Mouse (Mus musculus) thymus, adult 18-20 months (tissue): Measurements from ENCODE around the gene Usp49.

ENCODE experiments used
- DNase-seq, 2 experiments: peaks; one replicate each; pipeline ENCODE4 v3.0.0; 2022; ENCODE audit warnings: mixed read lengths in 2 of 2

Gene Usp49

DNA sequence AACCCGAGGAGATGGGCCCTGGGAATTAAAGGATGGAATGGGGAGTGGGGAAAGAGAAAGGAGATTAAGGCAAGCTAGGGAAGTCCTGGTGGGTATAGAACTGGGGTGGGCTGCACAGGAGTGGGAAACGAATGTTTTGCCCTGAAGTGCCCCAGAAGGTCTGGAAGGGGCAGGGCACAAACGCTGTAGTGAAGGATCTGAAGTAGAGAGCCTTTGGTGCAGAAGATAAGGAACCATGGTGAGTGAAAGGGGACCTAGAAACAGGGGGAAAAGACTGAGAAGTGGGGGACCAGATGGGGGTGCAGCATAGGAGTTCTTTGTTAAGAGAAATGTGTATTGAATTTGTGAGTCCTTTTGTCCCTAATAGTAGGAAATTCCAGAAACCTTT, at the start of gene Usp49:
Usp49 (plus strand) TSS at position 13 of the 388 bp plus-strand sequence.
- DNase-seq = no peak

DNA sequence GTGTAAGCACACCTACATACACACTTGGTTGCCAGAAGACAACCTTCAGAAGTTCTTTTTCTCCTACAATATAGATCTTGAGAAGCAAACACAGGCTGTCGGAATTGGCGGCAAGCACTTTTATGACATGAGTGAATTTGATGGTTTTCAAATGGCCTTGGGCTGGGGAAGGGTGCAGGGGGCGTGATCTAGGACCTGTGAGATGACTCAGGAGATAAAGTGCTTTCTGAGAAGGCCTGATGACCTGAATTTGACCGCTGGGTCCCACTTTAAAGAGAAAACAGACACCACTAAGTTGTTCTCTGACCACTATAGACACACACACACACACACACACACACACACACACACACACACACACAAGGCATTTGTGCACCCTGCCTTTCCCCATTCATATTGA, 49.5 kb upstream of the Usp49 start:
- DNase-seq = no peak

DNA sequence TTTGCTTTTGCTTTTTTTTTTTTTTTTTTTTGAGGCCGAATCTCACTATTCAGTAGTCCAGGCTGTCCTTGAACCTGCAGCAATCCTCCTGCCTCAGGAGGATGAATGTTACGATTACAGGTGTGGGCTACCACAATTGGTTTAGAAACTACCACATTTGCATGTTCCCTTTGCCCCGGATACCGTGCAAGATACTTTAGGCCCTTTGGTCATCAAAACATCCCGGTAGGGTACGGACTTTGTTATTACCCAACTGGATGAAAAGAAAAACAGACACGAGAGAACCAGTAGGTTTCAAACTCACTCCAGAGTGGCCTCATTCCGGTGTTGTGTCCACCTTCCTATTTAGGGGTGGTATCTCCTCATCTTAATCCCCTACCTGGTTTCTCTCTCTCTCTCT, 42.0 kb upstream of the Usp49 start:
- DNase-seq = no peak

DNA sequence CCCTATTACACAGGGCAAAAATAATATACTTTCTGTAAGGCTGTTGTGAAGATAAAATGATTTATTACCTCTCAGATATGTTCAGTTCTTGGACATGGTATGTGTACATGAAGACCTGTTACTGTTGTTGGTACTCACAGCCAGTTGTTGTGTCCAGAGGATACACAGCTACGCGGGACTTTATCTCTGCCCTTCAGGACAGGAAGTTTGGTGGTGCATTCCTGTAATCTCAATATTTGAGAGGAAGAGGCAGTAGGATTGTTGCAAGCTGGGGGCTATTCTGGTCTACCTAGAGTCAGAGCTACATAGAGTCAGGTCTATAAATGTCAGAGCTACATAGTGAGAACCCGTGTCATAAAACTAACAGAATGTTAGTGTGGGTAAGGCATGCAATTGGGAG, 39.4 kb upstream of the Usp49 start:
- DNase-seq = no peak

DNA sequence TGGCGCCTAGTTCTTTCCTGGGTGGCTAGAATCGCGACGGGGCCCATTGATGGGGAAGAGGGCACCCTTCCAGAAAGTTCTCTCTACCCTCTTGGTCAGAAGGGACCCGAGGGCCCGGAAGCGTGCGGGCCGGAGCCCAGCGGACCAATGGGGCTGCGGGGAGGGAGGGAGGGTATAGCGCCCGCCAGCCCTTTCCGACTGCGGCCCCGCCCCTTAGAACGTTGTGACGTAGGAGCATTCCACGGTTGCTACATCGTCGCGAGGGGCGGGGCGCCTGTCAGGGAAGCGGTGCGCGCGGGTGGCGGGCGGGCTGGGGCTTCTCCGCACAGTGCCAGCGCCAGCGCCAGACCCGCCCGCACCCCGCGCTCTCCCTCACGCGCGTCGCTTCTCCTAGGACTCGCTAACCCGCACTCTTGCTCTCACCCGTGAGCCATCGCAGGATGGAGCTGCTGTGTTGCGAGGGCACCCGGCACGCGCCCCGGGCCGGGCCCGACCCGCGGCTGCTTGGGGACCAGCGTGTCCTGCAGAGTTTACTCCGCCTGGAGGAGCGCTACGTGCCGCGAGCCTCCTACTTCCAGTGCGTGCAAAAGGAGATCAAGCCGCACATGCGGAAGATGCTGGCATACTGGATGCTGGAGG, 37.2 kb upstream of the Usp49 start:
- peak; percentile 87 to 89 for DNase-seq

DNA sequence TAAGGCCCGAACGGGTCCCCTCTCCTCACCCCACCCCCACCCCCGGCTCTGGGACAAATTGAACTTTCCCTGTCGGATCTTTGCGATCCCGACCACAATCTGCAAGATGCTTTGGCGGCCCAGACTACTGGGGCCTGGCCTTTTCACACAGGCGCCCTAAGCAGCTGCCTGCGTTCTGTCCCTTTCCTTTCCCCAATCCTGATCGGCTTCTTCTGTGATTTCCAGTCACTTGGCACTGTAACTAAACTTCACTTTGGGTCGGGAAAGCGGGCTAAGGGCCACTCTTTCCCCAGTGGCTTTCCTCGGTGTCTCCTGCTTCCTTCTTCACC, 36.7 kb upstream of the Usp49 start:
- no peak for DNase-seq

DNA sequence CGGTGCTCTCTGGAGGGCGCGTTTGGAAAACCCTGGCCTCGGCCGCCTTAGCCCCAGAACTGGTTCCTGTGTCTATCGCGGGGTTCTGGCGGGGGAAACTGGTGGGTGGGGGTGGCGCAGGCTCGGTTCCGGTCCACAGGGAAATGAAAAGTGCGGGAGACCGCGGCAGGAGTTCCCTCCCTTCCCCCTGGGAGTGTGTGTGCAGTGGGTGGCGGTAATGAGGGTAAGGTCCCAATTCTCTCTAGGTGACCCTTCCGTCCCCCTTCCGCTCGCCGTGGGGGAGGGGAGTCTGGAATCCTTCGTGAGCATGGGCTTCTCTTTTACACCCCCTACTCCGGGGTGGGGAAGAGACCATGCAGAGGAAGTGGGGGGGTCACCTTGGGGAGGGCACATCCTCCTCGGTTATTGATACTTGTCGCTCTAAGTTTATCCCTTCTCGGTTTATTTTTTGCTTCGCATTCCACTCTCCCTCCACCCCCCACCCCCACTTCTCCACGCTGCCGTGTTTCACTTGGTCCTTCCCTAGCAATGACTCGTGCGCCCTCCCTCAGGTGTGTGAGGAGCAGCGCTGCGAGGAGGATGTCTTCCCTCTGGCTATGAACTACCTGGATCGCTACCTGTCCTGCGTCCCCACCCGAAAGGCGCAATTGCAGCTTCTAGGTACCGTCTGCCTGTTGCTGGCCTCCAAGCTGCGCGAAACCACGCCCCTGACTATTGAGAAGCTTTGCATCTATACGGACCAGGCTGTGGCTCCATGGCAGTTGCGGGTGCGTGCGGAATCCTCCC, 36.1 kb upstream of the Usp49 start:
- DNase-seq = peak; percentile 61 to 80

DNA sequence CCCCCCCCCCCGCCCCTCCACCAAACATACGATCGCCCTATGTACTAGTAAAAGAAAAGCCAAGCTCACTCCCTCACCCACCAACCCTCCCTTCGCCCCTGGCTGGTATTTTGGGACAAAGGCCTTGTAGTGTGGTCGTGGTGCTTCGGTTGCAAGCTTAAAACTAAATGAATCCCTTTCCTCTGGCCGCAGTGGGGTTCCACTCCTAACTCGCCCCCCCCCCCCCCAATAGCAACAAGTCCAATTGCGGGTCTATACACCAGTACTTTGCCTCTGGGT, 35.6 kb upstream of the Usp49 start:
- no peak for DNase-seq

DNA sequence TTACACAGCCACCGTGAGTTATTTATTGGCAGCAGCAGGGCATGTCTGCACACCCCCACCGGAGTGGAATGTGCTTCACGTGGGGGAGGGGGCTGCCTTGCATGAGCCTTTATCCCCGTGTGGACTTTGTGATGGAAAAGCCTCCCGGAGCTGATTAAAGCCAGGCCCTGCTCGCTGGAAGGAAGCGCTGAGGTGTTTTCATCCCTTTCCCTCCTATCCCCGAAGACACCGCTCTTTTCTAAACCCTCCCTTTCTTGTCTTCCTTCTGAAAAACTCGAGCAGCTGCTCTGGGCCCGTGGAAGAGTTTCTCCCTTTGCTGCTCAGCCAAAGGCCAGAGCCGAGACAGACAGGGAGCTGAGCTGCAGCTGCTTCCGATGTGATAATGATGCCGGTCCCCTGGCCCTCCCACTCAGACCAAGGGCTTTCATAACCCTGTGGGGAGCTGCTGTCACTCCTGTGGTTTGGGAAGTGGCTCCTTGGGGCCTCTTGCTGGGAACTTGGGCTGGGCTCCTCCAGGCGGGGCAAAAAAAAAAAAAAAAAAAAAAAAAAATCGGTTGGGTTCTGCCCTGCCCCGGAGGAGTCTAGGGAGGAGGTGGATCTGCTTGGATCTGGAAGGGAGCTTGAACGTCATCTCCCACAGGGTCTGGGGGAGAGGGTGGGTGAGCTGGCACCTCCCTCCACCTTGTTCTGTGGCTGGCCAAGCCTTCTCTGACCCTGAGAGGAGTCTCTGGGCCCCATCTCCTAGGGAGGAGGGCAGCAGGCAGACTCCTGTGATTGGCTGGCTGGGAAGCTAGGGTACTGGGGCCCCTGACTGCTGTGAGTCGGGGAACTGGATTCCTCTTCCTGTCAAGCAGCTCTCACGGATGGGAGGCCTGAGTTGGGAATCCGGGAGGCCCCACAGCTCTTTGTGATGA, 35.0 kb upstream of the Usp49 start:
- peak; percentile 69 to 76 for DNase-seq

DNA sequence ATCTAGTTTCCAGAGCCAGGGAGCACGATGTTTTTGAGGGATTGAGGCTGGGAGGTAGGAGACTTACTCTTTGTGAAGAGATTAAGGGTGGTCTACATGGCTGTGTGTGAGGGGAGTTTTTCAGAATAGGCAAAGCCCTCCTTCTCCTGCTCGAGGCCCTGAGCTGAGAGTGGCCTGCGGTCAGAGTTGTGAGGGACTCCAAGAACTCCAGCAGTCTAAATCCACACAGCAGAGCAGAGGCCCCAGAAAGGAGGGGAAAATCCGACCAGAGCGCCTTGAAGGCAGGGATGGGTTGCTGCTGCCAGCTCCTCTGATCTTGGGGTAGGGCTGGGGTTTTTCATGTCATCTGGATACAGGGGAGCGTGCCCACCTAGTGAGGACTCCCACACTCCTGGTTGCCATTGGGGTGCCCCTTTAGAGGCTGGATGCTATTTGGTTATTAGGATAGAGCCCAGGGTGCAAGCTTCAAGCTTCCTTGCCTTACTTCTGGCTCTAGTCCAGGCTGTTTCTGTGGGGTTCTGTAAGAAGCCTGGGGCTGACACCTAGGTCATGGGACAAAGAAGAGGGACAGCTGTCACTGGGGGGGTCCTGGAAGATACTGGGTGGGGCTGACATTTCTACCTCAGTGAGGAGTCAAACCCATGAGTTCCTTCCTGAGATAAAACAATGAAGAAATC, 34.2 kb upstream of the Usp49 start:
- DNase-seq = peak in 1 of 2 experiments; percentile 34

DNA sequence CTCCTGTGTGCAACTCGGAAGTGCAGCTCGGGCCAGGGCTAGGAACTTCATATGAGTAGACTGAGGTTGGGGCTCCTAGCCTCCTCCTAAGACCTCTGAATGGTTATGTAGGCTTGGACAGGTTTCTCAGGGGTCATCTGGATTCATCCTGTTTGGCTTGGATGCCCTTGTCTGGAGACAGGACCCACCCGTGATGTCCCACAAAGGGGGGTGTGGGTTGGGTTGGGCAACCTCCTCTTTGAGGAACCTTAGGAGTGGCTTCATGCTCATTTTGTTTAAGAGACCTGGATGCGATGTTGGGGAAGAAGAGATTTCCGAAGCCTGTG, 33.7 kb upstream of the Usp49 start:
- no peak for DNase-seq

DNA sequence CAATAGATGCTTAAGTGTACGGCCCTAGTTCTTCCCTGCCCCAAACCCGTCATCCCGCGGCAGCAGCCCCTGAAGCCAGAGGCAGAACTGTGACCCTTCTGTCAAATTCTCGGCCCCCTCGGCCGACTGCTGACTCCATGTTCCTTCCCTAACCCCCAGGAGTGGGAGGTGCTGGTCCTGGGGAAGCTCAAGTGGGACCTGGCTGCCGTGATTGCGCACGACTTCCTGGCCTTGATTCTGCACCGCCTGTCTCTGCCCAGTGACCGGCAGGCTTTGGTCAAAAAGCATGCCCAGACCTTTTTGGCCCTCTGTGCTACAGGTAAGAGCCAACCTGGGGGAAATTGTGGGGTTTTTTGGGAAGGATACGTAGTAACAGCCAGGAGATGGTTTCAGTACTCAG, 33.2 kb upstream of the Usp49 start:
- DNase-seq = peak in 1 of 2 experiments; percentile 37

DNA sequence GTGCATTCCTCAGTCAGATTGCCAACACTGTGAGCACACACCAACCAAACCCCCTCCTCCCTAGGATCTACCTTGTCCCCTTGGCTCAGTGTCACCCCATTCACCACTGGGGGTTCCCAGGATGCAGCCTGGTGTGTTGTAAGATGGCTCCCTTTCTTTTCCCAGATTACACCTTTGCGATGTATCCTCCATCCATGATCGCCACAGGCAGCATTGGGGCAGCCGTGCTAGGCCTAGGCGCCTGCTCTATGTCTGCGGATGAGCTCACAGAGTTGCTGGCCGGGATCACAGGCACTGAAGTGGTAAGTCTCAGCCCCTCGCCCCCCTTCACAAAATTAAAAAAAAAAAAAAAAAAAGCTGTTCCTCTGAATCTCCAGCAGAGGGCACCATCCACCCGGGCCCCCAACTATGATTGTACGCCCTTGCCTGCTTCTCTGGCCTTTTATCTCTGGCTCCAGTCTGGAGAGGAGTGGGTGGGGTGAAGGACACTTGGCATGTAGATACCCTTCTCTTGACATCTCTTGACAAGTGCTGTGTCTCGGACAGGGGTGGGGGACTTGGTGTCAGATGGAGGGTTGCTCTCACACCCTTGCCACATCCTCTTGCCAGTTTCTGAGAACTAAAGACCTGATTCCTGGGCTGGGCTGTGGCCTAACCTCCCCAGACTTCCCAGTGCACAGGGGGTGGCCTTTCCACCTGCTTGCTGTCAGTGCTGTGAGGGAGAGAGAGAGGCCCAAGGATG, 32.5 kb upstream of the Usp49 start:
- peak; percentile 35 to 65 for DNase-seq

DNA sequence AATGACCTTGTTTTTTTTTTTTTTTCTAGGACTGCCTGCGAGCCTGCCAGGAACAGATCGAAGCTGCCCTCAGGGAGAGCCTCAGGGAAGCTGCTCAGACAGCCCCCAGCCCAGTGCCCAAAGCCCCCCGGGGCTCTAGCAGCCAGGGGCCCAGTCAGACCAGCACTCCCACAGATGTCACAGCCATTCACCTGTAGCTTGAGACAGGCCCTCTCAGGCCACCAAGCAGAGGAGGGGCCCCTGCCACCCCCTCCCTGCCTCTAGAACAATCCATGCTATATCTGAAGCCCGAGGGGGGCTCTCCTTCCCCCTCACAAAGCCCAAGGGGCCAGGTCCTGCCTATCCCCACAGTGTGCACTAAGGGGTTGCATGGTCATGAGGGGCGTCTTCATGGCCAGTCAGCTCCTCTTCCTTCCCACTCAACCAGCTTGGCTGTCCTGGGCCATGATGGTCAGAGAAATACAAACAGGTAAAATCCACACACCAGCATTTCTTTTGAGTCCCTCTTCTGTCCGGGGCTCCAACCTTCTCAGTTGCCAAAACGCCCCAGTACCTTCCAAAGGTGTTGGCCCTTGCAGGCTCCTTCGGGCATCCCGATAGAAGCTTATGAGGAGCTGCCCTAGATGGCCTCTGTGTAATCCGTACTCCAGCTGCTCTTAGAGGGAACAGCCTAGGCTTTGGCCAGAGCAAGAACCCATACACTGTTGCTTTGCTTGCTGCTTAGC, 31.7 kb upstream of the Usp49 start:
- DNase-seq = peak in 1 of 2 experiments; percentile 39

DNA sequence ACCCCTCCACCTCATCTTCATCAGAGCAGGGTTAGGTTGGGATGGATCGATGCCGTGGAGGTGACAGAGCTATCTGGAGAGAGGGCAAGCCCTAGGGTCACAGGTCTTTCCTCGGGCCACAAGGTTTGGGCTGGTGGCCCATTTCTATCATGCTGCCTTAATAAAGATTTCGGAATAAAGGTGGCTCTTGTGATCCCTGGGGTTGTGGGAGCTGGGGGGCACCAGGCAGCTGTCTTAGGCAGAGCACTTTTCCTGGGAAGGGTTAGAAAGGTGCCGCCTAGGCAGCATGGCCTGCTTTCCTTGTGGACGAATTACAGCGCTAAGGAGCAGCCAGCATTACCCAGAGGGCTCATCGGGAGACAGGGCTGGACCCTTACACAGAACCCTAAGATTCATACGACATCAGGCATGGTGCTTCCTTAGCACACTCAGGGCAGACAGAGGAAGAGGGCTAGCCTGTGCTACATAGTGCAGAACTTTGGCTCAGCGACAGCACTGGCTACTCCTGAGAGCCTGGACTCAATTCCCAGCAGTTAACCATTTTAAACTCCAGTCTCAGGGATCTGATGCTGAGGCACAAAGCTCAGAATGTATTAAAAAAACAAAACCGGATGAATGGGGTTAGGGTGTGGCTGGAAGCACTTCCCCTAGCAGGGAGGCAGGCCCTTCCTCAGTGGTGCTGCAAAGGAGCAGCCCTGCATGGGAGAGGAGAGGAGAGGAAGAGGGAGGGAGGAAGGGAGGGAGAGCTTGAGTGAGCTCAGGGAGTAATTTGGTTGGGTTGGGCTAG, 30.8 kb upstream of the Usp49 start:
- peak; percentile 35 to 51 for DNase-seq

DNA sequence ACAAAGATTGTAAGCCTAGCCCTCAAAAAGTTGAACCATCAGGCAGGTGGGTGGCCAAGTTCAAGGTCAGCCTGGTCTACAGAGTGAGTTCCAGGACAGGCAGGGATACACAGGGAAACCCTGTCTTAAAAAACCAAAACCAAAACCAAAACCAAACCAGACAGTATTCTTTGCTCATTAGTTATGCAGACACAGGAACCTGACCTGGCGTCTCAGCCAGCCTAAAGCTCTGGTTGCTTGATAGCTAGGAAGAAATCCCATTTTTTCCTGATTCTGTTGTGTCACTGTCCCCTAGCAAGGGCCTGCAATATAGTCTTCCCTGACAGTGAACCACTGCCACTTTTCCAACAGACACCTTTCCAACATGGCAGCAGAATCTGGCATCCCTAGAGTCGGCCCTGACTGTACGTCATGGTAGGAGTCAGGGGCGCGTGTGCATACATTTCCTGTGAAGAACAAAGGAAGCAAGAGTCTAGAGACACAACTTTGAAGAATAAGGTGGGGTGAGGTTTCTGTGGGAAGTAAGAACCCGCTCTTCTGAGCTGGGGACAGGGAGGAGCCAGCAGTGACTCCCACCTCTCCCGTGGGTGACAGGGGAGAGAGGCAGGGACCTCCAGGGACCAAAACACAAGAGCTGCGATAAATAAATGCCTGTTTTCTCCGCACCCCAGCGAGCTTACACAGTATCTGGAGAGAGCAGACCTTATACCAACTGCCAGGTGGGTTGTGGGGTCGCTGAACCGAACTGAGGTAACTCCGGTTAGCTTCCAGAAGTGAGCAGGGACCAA, 29.7 kb upstream of the Usp49 start:
- DNase-seq = peak in 1 of 2 experiments; percentile 49

DNA sequence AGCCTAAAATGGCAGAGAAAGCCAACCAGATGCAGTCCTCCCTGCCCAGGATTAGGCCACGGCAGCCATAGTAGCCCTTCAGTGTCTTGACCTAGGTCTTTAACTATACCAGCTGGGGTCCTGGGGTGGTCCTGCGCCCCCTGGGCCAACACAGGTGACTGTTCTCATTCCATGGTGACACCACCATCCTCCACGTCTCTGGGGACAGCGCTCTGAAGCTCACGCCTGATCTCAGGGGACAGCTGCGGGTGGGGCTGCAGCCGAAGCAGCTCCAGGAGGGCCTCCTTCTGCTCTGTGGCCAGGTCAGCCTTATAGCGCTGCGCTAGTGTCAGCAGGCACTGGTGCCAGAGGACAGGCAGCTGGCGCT, 29.1 kb upstream of the Usp49 start:
- peak in 1 of 2 experiments; percentile 40 for DNase-seq

DNA sequence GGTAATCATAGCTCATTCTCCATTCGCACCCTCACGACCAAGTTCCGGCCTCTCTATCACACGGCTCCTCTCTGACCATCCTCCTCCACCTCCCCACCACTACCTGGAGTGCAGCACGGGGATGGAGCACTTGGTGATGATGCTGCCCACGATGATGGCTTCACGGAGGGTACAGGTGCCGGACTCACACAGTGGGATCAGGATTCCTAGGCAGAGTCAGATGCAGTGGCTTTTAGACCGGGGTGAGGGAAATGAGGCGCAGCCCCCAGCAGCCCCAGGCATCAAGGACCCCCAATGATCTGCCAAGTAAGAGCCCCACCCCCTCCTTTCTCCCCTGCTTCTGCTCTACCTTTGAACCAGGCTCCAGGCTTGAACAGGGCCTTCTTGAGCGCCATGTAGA, 28.2 kb upstream of the Usp49 start:
- no peak for DNase-seq

DNA sequence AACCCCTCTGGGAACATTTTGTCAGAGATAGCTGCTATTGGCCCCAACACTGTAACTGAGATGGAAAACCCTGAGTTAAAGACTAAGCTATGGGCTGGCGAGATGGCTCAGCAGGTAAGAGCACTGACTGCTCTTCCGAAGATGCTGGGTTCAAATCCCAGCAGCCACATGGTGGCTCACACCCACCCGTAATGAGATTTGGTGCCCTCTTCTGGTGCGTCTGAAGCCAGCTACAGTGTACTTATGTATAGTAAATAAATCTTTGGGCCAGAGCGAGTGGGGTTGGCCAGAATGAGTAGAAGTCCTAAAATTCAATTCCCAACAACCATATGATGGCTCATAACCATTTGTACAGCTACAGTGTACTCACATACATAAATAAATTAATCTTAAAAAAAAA, 24.3 kb upstream of the Usp49 start:
- DNase-seq = peak; percentile 33 to 40

DNA sequence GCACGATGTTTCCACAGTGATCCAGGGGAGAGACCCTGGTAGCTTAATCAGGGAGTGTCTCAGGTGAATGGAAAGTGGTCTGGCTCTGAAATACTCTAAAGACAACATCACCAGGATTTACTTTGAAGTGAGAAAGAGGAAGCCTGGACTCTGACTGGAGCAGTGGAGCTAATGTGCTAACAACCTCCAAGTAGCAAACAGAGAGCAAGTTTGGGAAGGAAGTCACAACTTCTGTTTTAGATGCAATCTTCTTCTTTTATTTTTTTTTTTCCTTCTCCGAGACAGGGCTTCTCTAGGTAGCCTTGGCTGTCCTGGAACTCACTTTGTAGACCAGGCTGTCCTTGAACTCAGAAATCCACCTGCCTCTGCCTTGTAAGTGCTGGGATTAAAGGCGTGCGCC, 21.3 kb upstream of the Usp49 start:
- no peak for DNase-seq
